Mouse (Mus musculus) heart, postnatal 0 days (tissue): ENCODE measurements at regions not wholly inside any gene's neighbourhood (a gene's known extent, or its start where the extent isn't known, plus 50 kb on each side); places are given as distances from the start of the nearest gene placed in this dataset.

Experiments used
- CTCF ChIP-seq: IDR thresholded peaks from 2 replicates; pipeline ENCODE4 v1.5.1; 2016; ENCODE audit warnings: antibody characterized with exemption, control low read depth, low read depth
- EP300 ChIP-seq: IDR thresholded peaks from 2 replicates; pipeline ENCODE4 v1.6.1; 2016; ENCODE audit warnings: antibody characterized with exemption, low read depth

- TF ChIP-seq CTCF = no peak
- no peak for TF ChIP-seq EP300
These were observed 98.5 kb upstream of the Pmfbp1 start for GRCm38 (mm10) chr8:109395133-109395855.
